Mouse (Mus musculus): Measurements from ENCODE around the gene Scfd1.

DNA sequence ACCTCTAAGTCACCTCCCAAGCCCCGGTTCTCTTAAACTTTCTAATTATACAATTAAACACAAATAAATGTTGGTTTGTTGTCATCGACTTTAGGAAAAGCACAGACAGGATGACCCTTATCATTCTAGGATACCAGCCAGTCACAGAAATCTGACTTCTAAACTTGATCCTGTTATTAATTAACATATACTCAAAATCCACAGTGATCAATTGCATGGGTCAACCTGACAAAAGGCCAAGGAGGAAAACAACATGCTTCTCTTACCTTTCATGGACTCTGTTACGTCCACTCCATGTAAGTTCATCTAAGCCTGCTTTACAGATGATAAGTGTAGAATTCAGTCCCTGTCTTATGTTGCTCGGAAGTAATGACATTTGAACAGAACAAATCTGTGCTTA is 93.6 kb downstream of the Scfd1 start:
- TF ChIP-seq CTCF (IDR thresholded peaks at IDR 0.05; ENCODE audit: low read depth, low read length) = no peak
- TF ChIP-seq GATA1 (IDR thresholded peaks at IDR 0.05; ENCODE audit: borderline replicate concordance, low read length) = no peak
